ENCODE assay signal across 8 mouse cellular contexts in the genomic region with DNA sequence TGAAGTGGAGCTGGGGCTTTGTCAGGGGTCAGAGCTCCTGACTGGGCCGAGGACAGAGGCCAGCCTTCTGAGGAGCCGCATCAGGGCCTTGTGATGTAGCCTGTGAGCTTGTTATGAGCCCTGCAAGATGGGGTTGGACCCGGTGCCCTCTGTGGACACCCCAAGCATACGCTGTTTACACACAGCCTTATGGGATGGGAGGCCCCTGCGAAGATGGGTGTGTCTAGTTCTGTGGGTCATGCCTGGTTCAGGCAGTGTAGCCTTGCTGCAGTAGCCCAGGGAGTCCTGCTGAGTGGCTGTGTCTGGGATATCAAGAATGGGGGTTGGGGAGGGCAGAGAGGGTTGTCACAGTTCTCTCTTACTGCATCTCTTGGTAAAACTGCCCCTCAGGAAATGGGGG. TPM values are rescaled to one million over a fixed set of nuclear protein-coding genes. Genes with fewer than 3 reads are reported as not detected.
DNase-seq lines count a peak whose midpoint lies in the region; ATAC-seq and TF ChIP-seq lines count a peak whose summit lies in the region.
"Had no signal": no experiment of that assay in that cellular context is flagged by ENCODE, and none has a peak within 500 bp of the region (broad histone marks: within the 10 kb centered on the region; RNA-seq: fewer than 3 reads in every experiment).

No protein-coding gene starts in this region.

- TF ChIP-seq CTCF in lung, postnatal 0 days (IDR thresholded peaks at IDR 0.05): no peak

- 0 out of 2 replicates have a peak, but pooled peaks cover 3% of the 10 kb centered on the region for H3K36me3 ChIP-seq in lung, postnatal 0 days (ENCODE audit: insufficient read depth, low read length)
- no peaks in the 10 kb centered on the region; the same call in 1 of the 2 replicates for H3K36me3 ChIP-seq in forebrain, embryonic 16.5 days (ENCODE audit: control insufficient read depth, insufficient read depth)
- peaks cover 78% of the 10 kb centered on the region for H3K36me3 ChIP-seq in limb, embryonic 12.5 days
- no peaks in the 10 kb centered on the region for H3K36me3 ChIP-seq in stomach, embryonic 15.5 days

- peak overlapping the region; percentile 26; the same call in 1 of the 2 replicates for H3K27ac ChIP-seq in lung, postnatal 0 days (ENCODE audit: low read length)
- peak overlapping the region; percentile 31 for H3K27ac ChIP-seq in forebrain, embryonic 16.5 days (ENCODE audit: low read length)
- 0 out of 2 replicates have a peak overlapping the region, but pooled peaks have one; percentile 23 for H3K27ac ChIP-seq in limb, embryonic 12.5 days
- H3K27ac ChIP-seq in stomach, embryonic 15.5 days: peak overlapping the region; percentile 90

- DNase-seq in lung, postnatal 0 days (ENCODE audit: low spot score): no peak
- DNase-seq in lung, postnatal 14 days: no peak
- no peak for DNase-seq in urinary bladder, postnatal 4 days (ENCODE audit: low spot score in 2 of 2)
- DNase-seq in cerebellum, adult 11-12 months: no peak
- DNase-seq: cerebellum, postnatal 36 days had no signal

- H3K27me3 ChIP-seq in lung, postnatal 0 days (replicated peaks; ENCODE audit: insufficient read depth, low read length): no peaks in the 10 kb centered on the region
- H3K27me3 ChIP-seq in forebrain, embryonic 16.5 days (replicated peaks; ENCODE audit: control insufficient read depth, insufficient read depth, low read length): no peaks in the 10 kb centered on the region
- no peaks in the 10 kb centered on the region for H3K27me3 ChIP-seq in limb, embryonic 12.5 days
- no peaks in the 10 kb centered on the region for H3K27me3 ChIP-seq in stomach, embryonic 15.5 days (replicated peaks)

- 51% methylated on average over 5 of the region's 5 CpGs for WGBS in lung, postnatal 0 days
- WGBS in forebrain, embryonic 16.5 days: 86% methylated on average over 5 of the region's 5 CpGs
- WGBS in limb, embryonic 12.5 days: 66% methylated on average over 5 of the region's 5 CpGs
- 64% methylated on average over 5 of the region's 5 CpGs for WGBS in stomach, embryonic 15.5 days

- ATAC-seq in lung, postnatal 0 days: no peak
- no peak for ATAC-seq in forebrain, embryonic 16.5 days
- ATAC-seq in limb, embryonic 12.5 days (ENCODE audit: insufficient number of reproducible peaks, insufficient read depth, low FRiP score, low TSS enrichment, low read depth): no peak
- peak; percentile 20; the same call in 1 of the 2 replicates for ATAC-seq in stomach, embryonic 15.5 days (ENCODE audit: insufficient read depth, low FRiP score, low read depth)

- H3K9ac ChIP-seq in lung, postnatal 0 days (replicated peaks; ENCODE audit: low read depth): no peak overlapping the region
- H3K9ac ChIP-seq in forebrain, embryonic 16.5 days (replicated peaks; ENCODE audit: low read depth, low read length): peak overlapping the region; percentile 13; the same call in 1 of the 2 replicates
- 0 out of 2 replicates have a peak overlapping the region, but pooled peaks have one; percentile 12 for H3K9ac ChIP-seq in limb, embryonic 12.5 days (replicated peaks)
- H3K9ac ChIP-seq in stomach, embryonic 15.5 days: no peak overlapping the region

- TF ChIP-seq EP300 in lung, postnatal 0 days (IDR thresholded peaks at IDR 0.05): no peak

- no peak overlapping the region for H3K4me3 ChIP-seq in lung, postnatal 0 days (ENCODE audit: low read depth, low read length)
- no peak overlapping the region for H3K4me3 ChIP-seq in forebrain, embryonic 16.5 days (replicated peaks; ENCODE audit: low read length)
- no peak overlapping the region for H3K4me3 ChIP-seq in limb, embryonic 12.5 days (replicated peaks)
- H3K4me3 ChIP-seq in stomach, embryonic 15.5 days (replicated peaks): no peak overlapping the region

- no peak overlapping the region for H3K4me2 ChIP-seq in lung, postnatal 0 days (replicated peaks; ENCODE audit: low read depth, low read length)
- H3K4me2 ChIP-seq in forebrain, embryonic 16.5 days (ENCODE audit: low read length): no peak overlapping the region
- H3K4me2 ChIP-seq in limb, embryonic 12.5 days: no peak overlapping the region
- no peak overlapping the region for H3K4me2 ChIP-seq in stomach, embryonic 15.5 days

- H3K4me1 ChIP-seq in lung, postnatal 0 days (ENCODE audit: insufficient read depth, low read depth, low read length): peaks cover 18% of the 10 kb centered on the region; the same call in 1 of the 2 replicates
- H3K4me1 ChIP-seq in forebrain, embryonic 16.5 days (replicated peaks; ENCODE audit: control insufficient read depth, insufficient read depth, low read length): peaks cover 57% of the 10 kb centered on the region
- peaks cover 68% of the 10 kb centered on the region for H3K4me1 ChIP-seq in limb, embryonic 12.5 days (replicated peaks)
- peaks cover 72% of the 10 kb centered on the region for H3K4me1 ChIP-seq in stomach, embryonic 15.5 days

- no peaks in the 10 kb centered on the region for H3K9me3 ChIP-seq in lung, postnatal 0 days (ENCODE audit: low read length)
- no peaks in the 10 kb centered on the region for H3K9me3 ChIP-seq in forebrain, embryonic 16.5 days (ENCODE audit: control insufficient read depth, low read length)
- no peaks in the 10 kb centered on the region for H3K9me3 ChIP-seq in limb, embryonic 12.5 days
- no peaks in the 10 kb centered on the region for H3K9me3 ChIP-seq in stomach, embryonic 15.5 days

RNA-seq across cellular contexts. Expression of a gene that starts 13.7 kb away (rescaled TPM):
- 16.4 and 18.2 TPM in 2 replicates for polyA plus RNA-seq in lung, postnatal 0 days (2015; fragmentation: Nextera tagmentation; extraction: Ambion mirVana)
- 32.2 and 36.6 TPM in 2 replicates for polyA plus RNA-seq in forebrain, embryonic 16.5 days (2015; fragmentation: Nextera tagmentation; extraction: Ambion mirVana)
- polyA plus RNA-seq in limb, embryonic 12.5 days (2016; fragmentation: Nextera tagmentation; extraction: Ambion mirVana): 30.3 and 35.3 TPM in 2 replicates
- 18.2 and 18.4 TPM in 2 replicates for polyA plus RNA-seq in stomach, embryonic 15.5 days (2015; fragmentation: Nextera tagmentation; extraction: Ambion mirVana)

Comparison
In these comparisons a context has a peak if more than half of its experiments do, and no peak if none do; other contexts are left out.
1. H3K27ac ChIP-seq: peak in every context shown above with its lines; median percentile 90 in stomach, embryonic 15.5 days; 31 in forebrain, embryonic 16.5 days; 26 in lung, postnatal 0 days; 23 in limb, embryonic 12.5 days.
2. H3K9ac ChIP-seq: peak in forebrain, embryonic 16.5 days (single experiment) and limb, embryonic 12.5 days (single experiment); none in lung, postnatal 0 days (single experiment) and stomach, embryonic 15.5 days (single experiment).